Mouse (Mus musculus): ENCODE measurements around the gene Mllt6.
"Not testable (repeated sequence)": the region's sequence is repeated elsewhere in the genome, so short reads cannot be mapped to it uniquely, and the experiment has no call there.

The Mllt6 gene
- long read RNA-seq, experiment 1, partial matches to known transcripts, result 0 of 4 reads
- long read RNA-seq, experiment 1, other reads (novel, unspliced or antisense), result 4 of 4 reads
- long read RNA-seq, experiment 2, partial matches to known transcripts, result 2 of 7 reads
- long read RNA-seq, experiment 2, other reads (novel, unspliced or antisense), result 5 of 7 reads

DNA sequence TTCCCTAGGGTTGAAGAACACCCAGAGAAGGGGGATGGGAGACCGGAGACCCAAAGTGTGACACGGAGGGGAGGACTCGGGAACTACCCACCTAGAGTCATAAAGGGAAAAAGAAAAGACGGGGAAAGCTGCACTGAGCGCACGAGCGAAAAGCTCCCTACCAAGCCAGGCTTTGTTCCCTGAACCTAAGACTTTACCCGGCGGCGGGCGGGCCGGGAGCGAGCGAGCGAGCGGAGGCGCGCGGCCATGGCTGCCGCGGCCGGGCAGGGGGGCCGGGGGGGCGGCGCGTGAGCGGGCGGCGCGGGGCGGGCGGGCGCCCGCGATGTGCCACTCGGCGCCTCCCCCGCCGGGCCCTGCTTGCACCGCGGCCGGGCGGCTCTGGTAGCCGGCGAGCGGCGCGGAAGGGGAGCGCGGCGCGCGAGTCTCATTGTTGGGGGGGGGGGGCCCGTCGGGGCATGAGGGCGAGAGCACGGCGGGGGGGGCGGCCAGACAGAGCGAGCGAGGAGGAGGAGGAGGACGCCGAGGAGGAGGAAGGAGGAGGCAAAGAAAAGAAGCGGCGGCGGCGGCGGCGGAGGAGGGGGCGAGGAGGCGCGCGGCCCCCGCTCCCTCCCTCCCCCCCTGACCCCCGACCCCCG is at the start of gene Mllt6:
Gene Mllt6, plus strand, starts transcription at position 522 of the 635 bp plus-strand sequence.
- intact Hi-C loops (cut with DNase I), result no loop called here

DNA sequence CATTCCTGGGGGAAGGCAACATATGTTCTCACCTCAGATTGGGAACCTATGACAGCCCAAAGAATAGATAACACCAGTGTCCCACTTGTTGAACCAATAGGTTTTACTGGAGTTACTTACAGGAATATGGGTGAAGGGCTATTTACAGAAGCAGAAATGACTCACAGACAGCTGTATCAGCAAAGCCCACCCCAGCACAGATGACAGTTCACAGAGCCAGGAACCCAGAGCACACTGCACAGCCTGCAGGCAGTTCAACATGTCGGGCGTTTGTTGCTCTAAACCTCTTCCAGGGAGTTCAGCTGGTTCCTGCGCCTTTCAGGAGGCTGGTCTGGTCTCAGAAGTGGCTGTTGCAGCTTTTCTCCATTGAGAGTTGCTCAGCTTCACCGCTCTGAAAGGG is 47.9 kb upstream of the Mllt6 start:
- intact Hi-C loops (cut with DNase I), result no loop called here

DNA sequence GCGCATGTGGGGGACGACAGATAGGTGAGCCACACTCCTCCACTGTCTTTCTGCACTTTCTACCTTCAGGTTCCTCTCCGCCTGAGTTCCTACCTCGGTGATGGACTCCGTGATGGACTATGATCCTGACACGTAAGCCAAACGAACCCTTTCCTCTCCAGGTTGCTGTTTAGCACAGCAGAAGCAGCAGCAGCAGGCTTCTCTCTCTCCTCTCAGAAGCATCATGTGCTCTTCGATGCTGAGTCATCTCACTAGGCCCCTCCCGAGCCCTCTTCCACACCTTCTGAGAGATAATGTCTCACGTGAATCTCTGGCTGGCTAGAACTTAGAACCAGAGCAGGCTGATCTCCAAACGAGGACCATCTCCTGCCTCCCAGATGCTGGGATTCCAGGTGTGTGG is 44.8 kb upstream of the Mllt6 start:
- intact Hi-C loops (cut with DNase I), result loop anchor here (2.0 kb wide), 1 partner anchor 130 kb away; no protein-coding TSS in a partner anchor

DNA sequence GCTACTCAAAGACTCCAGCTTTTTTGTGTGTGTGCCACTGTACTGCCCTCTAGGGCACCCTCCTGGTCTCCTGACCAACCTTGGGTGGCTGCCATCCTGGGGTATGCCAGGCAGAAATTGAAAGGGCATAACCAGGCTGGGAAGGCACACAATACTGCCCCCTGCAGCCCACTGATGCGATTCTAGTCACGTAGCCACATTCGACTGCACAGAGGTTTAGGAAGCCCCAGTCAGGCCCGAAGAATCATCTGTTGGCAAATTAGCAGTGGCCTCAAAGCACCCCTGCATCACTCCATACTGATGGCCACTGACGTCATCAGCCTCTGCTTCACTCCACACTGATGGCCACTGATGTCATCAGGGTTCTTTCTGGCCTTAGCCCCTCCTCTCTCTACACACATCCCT is 43.8 kb upstream of the Mllt6 start:
- intact Hi-C loops (cut with DNase I), result loop anchor here (2.0 kb wide), 1 partner anchor 131 kb away; no protein-coding TSS in a partner anchor

DNA sequence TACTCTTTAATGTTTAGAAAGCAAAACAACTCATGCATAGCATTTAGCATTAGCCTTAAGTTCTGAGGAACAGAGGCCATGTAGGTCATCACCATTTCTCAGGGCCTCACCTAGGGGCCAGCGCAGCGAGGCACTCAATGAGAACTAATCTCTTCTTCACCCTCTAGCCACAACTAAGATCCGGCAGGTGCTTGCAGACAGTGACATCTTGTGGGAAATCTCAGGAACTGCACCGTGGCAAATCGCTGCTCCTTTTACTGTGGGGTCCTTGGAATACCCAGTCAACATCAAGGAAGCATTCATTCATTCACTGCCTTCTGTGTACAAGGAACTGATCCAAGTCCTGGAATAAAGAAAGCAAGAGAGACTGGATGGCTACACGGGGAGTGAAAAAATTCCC is 40.8 kb upstream of the Mllt6 start:
- intact Hi-C loops (cut with DNase I), result loop anchor here (5.0 to 10.0 kb wide), 2 partner anchors 90 to 218 kb away; no protein-coding TSS in a partner anchor

DNA sequence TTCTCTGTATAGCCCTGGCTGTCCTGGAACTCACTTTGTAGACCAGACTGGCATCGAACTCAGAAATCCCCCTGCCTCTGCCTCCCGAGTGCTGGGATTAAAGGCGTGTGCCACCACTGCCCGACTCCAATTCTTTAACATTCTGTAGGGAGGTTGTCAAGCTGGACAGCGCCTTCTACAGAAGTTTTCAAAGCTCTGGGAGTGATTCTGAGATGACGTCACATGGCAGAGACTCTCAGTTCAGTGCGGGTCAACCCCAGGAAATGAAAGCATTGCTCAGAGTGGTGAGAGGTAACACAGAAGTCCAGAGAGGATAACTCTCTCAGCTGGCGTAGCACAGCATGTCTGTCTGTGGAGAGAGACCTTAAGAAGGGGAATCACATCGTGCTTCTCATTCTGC is 40.0 kb upstream of the Mllt6 start:
- intact Hi-C loops (cut with DNase I), result loop anchor here (5.0 to 10.0 kb wide), 2 partner anchors 91 to 218 kb away; no protein-coding TSS in a partner anchor

DNA sequence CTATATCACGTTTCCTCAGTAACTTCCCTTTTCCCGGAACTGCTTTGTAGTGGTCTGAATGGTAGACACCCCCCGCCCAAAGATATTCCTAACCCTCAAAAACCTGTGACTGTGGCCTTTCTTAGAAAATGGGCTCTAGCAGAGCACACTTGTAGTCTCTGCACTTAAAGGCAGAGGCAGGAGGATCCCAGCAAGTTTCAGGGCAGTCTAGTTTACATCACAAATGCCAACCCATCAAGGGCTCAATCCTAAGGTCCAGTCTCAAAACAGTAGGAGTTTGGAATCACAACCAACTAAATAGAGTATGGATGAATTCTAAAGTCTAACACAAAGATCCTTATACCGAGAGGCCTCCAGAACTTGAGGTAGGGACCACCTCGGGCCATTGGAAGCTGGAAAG is 37.7 kb upstream of the Mllt6 start:
- intact Hi-C loops (cut with DNase I), result loop anchor here (10.0 kb wide), 1 partner anchor 221 kb away; no protein-coding TSS in a partner anchor

DNA sequence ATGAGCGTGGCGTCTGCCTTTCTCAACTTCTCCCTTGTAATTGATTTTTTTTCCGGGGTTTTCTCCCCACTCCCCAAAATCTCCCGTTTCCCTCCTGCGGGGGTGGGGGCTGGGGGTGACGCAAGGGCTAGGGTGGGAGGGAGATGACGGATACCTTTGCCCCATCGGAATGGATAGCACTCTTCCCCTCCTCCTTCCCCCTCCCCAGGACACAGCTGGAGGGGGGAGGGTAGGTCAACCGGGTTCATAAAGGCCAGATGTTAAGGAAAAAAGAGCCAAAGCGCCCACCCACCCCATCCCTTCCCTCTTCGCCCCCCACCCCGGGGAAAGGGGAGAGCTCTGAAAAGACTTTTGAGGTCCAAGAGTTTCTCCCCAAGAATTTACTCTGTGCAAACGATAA is 36.8 kb upstream of the Mllt6 start:
- intact Hi-C loops (cut with DNase I), result loop anchor here (10.0 kb wide), 1 partner anchor 222 kb away; no protein-coding TSS in a partner anchor

DNA sequence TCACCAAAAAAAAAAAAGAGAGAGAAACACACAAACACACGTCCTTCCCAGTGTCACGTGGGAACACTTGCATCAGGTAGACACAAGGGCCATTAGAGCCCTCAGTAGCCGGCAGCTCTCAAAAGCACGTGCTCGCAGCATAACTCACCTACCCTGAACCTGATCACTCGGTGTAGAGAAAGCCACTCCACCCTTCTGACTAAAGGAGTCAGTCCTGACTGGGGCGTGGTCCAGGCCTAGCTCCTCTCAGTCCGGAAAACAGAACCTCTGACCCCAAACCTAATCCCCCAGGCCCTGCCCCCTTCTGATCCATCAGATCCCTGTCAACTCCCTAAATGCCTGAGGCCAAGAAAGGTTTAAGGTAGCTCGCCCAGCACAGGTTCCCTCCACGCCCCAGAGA is 36.4 kb upstream of the Mllt6 start:
- intact Hi-C loops (cut with DNase I), result loop anchor here (10.0 kb wide), 1 partner anchor 222 kb away; no protein-coding TSS in a partner anchor

DNA sequence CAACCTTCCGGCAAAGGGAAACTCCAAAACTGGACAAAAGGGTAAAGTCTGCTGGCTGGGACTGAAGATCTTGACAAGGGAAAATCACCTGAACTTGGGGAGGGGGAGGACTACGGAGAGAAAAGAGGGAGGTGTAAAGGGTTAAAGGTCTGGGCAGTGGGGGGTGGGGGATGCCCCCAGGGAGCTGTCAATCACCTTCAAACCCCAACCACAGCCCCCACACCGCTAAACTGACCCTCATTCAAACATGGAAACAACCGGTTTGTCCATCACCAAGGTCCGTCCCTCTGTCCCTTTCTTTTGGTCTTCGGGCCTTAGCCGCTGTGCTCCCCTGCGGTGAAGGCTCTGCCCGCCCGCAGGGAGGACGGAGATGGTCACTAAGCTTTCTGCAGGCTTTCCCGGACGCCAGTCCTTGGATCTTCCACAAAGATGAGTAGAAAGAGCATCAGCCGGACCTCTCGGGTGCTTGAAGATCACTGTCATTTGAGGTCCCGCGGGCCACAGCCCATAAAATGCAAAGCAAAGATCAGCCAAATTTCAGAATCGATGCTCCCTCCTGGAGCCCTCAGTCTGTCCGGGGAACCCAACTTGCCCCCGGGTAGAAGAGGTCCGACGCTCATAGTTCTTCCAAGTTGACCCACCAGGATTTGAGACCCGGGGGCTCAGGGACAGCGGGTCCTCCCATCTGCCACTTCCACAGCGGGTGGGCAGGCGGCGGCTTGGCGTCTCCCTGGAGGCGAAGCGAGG is 35.5 kb upstream of the Mllt6 start:
- intact Hi-C loops (cut with DNase I), result loop anchor here (10.0 kb wide), 1 partner anchor 223 kb away; no protein-coding TSS in a partner anchor

GRCm38 (mm10) chr11:97628303-97628567 is 35.0 kb upstream of the Mllt6 start:
- intact Hi-C loops (cut with DNase I), result loop anchor here (10.0 kb wide), 1 partner anchor 223 kb away; no protein-coding TSS in a partner anchor

DNA sequence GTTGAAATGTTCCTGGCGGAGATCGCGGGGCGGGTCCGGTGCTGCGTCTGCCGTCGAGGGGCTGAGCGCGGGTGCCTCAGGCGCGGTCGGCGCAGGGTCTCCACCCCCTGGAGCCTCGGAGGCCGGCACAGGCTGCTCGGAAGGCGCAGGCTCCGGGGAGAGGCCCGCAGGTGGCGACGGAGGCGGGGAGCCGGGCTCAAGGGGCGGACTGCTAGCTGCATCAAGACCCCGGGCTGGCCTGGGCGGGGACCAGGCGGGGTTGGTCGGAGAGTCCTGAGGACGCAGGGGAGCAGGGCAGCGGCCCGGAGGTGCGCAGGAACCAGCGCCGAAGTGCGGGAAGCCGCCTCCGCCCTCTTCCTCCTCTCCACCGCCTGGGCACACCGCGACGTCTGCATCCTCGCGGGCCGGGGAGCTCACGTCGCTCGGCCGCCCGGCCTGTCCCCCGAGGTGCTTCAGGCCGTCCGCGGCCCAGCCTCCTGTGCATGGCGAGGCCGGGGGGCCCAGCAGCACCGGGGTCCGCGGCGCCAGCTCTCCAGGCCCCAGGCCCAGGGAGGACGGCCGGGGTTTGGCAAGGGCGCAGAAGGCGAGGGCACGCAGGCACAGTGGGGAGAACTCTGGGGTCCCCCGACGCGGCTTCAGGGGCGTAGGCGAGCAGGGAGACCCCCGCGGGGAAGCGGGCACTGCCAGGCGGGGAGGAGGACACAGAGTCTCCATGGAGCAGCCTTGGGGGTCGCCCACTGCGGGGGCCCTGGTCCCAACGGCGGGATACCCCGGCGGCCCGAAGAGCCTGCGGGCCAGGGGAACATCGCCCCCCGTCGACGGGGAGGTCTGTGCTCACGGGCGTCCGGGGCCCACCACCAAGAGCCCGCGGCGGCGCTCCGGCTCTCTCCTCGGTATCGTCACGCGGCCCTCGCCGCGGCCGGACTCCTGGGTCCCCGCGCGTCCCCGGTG is 34.4 kb upstream of the Mllt6 start:
- intact Hi-C loops (cut with DNase I), result loop anchor here (10.0 kb wide), 1 partner anchor 224 kb away; no protein-coding TSS in a partner anchor

GRCm38 (mm10) chr11:97629576-97629975 is 33.6 kb upstream of the Mllt6 start, which contains the start of gene Epop:
Epop (minus strand) TSS chr11:97629702.
- intact Hi-C loops (cut with DNase I), result loop anchor here (10.0 kb wide), 1 partner anchor 225 kb away; no protein-coding TSS in a partner anchor

GRCm38 (mm10) chr11:97631046-97631445 is 32.2 kb upstream of the Mllt6 start:
- intact Hi-C loops (cut with DNase I), result no loop called here

- intact Hi-C loops (cut with DNase I), result no loop called here
These were observed 31.7 kb upstream of the Mllt6 start for GRCm38 (mm10) chr11:97631500-97631899.

- intact Hi-C loops (cut with DNase I), result no loop called here
These were observed 31.3 kb upstream of the Mllt6 start for GRCm38 (mm10) chr11:97631938-97632337.

GRCm38 (mm10) chr11:97632440-97632839 is 30.8 kb upstream of the Mllt6 start:
- intact Hi-C loops (cut with DNase I), result not testable (repeated sequence)

- intact Hi-C loops (cut with DNase I), result no loop called here
These were observed 27.7 kb upstream of the Mllt6 start for GRCm38 (mm10) chr11:97635468-97636019.

DNA sequence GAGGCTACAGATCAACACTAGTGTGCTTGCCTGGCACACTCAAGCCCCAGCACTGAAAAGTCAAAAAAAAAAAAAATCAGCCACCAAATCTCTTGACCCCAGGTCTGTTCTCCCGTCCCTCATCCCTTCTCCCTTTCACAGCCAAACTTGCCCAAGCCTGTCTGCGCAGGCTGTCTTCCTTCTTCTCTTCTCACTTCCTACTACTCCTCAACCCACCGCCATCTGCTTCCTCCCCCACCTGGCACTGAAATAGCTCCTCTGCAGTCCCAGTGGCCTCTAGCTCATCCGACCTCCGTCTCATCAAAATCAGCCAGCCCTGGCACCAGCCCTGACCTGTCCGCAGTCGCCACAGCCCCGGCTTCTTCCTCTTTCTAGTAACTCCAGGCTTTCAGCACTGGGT is 21.5 kb upstream of the Mllt6 start:
- intact Hi-C loops (cut with DNase I), result no loop called here

DNA sequence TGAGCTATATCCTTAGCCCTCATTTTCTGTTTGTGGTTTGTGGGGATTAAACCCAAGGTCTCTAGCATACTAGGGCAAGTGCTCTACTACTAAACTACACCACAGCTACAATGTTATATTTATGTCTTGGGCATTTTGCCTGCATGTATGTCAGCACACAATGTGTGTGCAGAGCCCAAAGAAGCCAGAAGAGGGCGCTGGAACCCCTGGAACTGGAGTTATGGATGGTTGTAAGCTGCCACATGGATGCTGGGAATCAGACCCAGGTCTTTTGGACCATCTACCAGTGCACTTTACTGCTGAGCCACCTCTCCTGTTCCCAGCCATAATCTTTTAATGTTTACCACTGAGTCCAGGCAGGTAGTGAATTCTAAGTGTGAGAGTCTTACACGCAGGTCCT is 20.5 kb upstream of the Mllt6 start:
- intact Hi-C loops (cut with DNase I), result no loop called here
